Mouse (Mus musculus) urinary bladder, postnatal 14 days (tissue): ENCODE measurements around the gene Sf3b4.

Experiments used
- DNase-seq: peaks from one replicate; pipeline ENCODE4 v3.0.0; 2021; ENCODE audit warnings: low spot score

Sf3b4 gene

GRCm38 (mm10) chr3:96172197-96173178, at the start of gene Sf3b4:
Gene Sf3b4, plus strand, starts transcription at chr3:96172332.
- peak; percentile 84 for DNase-seq

- DNase-seq = no peak
Observed at GRCm38 (mm10) chr3:96124235-96124634, 47.9 kb upstream of the Sf3b4 start.

- no peak for DNase-seq
Observed at GRCm38 (mm10) chr3:96128128-96128527, 44.0 kb upstream of the Sf3b4 start.

GRCm38 (mm10) chr3:96132478-96132877, 39.7 kb upstream of the Sf3b4 start:
- DNase-seq = no peak

GRCm38 (mm10) chr3:96133327-96133905, 38.7 kb upstream of the Sf3b4 start:
- no peak for DNase-seq

- peak; percentile 39 for DNase-seq
Observed at GRCm38 (mm10) chr3:96135011-96135410, 37.1 kb upstream of the Sf3b4 start.

GRCm38 (mm10) chr3:96147950-96148349, 24.2 kb upstream of the Sf3b4 start:
- DNase-seq = peak; percentile 48

GRCm38 (mm10) chr3:96151836-96152235, 20.3 kb upstream of the Sf3b4 start:
- no peak for DNase-seq

GRCm38 (mm10) chr3:96152611-96153010, 19.5 kb upstream of the Sf3b4 start:
- no peak for DNase-seq

- no peak for DNase-seq
Observed at GRCm38 (mm10) chr3:96155501-96155900, 16.6 kb upstream of the Sf3b4 start.

- no peak for DNase-seq
Observed at GRCm38 (mm10) chr3:96159820-96160219, 12.3 kb upstream of the Sf3b4 start.

- peak; percentile 73 for DNase-seq
Observed at GRCm38 (mm10) chr3:96160222-96160802, 11.8 kb upstream of the Sf3b4 start.

- peak; percentile 81 for DNase-seq
Observed at GRCm38 (mm10) chr3:96160803-96161516, 11.2 kb upstream of the Sf3b4 start.

GRCm38 (mm10) chr3:96161869-96162840, 10.0 kb upstream of the Sf3b4 start, which contains the start of gene Mtmr11:
Gene Mtmr11, plus strand, starts transcription at chr3:96162004.
- DNase-seq = peak; percentile 26

- DNase-seq = no peak
Observed at GRCm38 (mm10) chr3:96163040-96163439, 9.1 kb upstream of the Sf3b4 start.

GRCm38 (mm10) chr3:96168466-96169158, 3.5 kb upstream of the Sf3b4 start:
- DNase-seq = no peak

- no peak for DNase-seq
Observed at GRCm38 (mm10) chr3:96170276-96170675, 1.9 kb upstream of the Sf3b4 start.

GRCm38 (mm10) chr3:96170976-96171545, 1.1 kb upstream of the Sf3b4 start:
- DNase-seq = no peak

- peak; percentile 18 for DNase-seq
Observed at GRCm38 (mm10) chr3:96171583-96172196, 442 bp upstream of the Sf3b4 start.
